Mouse (Mus musculus): Measurements from ENCODE around the gene Tdp1.

DNA sequence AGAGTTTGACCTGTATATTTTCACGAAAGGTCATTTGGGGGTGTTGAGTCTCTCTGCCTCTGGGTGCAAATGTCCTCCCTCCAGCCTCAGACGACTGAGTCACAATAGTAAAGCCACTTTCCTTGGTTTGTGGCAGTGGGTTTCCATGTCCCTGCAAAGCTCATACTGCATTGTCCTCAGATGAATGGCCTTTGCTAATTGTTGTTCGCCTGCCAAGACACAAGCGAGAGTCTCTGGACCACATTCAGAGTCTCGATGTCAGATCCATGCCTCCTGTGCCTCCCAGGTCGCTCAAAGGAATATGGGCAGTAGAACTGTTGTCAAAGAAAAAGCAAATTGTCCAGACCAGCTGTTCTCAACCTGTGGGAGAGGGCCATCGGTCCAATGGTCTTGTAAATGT is 116.1 kb downstream of the Tdp1 start:
- TF ChIP-seq CTCF (conservative IDR thresholded peaks at IDR 0.05; ENCODE audit: low read length) (no peak), POU5F1 (IDR thresholded peaks at IDR 0.05; ENCODE audit: borderline replicate concordance, low read length) (no peak)

Data from E14TG2a.4 (cell line).